Mouse (Mus musculus) MEL-GATA-1-ER (cell line): Measurements from ENCODE around the gene Btbd35f27.
"Not testable (repeated sequence)": the region's sequence is repeated elsewhere in the genome, so short reads cannot be mapped to it uniquely, and the experiment has no call there.

Experiments
- DNase-seq: peaks from one replicate; pipeline ENCODE4 v3.0.0-alpha.2; 2012; ENCODE audit warnings: low read depth; ENCODE audit errors: extremely low read depth

Gene Btbd35f27

DNA sequence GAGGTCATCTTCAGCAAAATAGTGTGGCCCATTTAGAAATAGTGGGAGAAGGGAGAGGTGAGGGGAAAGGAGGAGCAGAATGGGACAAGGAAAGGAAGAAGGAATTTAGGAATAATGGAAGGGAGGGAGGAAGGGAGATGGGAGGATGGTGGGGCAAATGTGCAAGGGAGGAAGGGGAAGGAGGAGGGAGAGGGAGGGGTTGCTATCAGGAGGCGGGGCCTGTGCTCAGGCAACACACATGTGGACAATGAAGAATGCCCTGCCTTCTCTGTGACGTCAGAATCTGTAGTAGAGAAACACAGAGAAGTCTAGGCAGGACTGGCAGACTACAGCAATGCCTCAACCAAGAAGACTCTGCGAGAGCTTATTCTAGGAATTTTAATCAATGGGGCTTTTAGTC lies at the start of gene Btbd35f27:
TSS of gene Btbd35f27 (plus strand) at position 301 of the 400 bp plus-strand sequence.
- not testable (repeated sequence) for DNase-seq
